Mouse (Mus musculus) layer of hippocampus, adult 11-12 months (tissue): ENCODE data around the gene Adk.

ENCODE experiments used
- DNase-seq: peaks from one replicate; pipeline ENCODE4 v3.0.0; 2022; ENCODE audit warnings: low spot score

Gene Adk

GRCm38 (mm10) chr14:21351646-21352045 is 299.3 kb downstream of the Adk start:
- DNase-seq: no peak

- no peak for DNase-seq
These were observed 303.9 kb downstream of the Adk start for GRCm38 (mm10) chr14:21356286-21356685.

- DNase-seq: no peak
These were observed 307.0 kb downstream of the Adk start for GRCm38 (mm10) chr14:21359207-21359895.

- no peak for DNase-seq
These were observed 307.6 kb downstream of the Adk start for GRCm38 (mm10) chr14:21359896-21360525.

GRCm38 (mm10) chr14:21367095-21367494 is 314.7 kb downstream of the Adk start:
- no peak for DNase-seq

- DNase-seq: no peak
These were observed 316.2 kb downstream of the Adk start for GRCm38 (mm10) chr14:21368622-21369021.

GRCm38 (mm10) chr14:21369127-21369526 is 316.8 kb downstream of the Adk start:
- DNase-seq: peak; percentile 89

GRCm38 (mm10) chr14:21371946-21372345 is 319.6 kb downstream of the Adk start:
- DNase-seq: no peak

- no peak for DNase-seq
These were observed 320.3 kb downstream of the Adk start for GRCm38 (mm10) chr14:21372689-21373088.

GRCm38 (mm10) chr14:21383701-21384428 is 331.5 kb downstream of the Adk start:
- no peak for DNase-seq

- DNase-seq: no peak
These were observed 347.1 kb downstream of the Adk start for GRCm38 (mm10) chr14:21399506-21399905.

- no peak for DNase-seq
These were observed 349.8 kb downstream of the Adk start for GRCm38 (mm10) chr14:21402157-21402601.

GRCm38 (mm10) chr14:21402621-21403405 is 350.4 kb downstream of the Adk start:
- no peak for DNase-seq

GRCm38 (mm10) chr14:21406946-21407345 is 354.6 kb downstream of the Adk start:
- DNase-seq: no peak

GRCm38 (mm10) chr14:21408846-21409245 is 356.5 kb downstream of the Adk start:
- DNase-seq: no peak

GRCm38 (mm10) chr14:21410769-21411477 is 358.5 kb downstream of the Adk start:
- DNase-seq: no peak

GRCm38 (mm10) chr14:21411524-21411923 is 359.1 kb downstream of the Adk start:
- no peak for DNase-seq

GRCm38 (mm10) chr14:21418332-21418731 is 366.0 kb downstream of the Adk start:
- no peak for DNase-seq

GRCm38 (mm10) chr14:21427369-21427768 is 375.0 kb downstream of the Adk start:
- no peak for DNase-seq

GRCm38 (mm10) chr14:21433415-21433814 is 381.0 kb downstream of the Adk start:
- DNase-seq: no peak

GRCm38 (mm10) chr14:21433995-21434394 is 381.6 kb downstream of the Adk start:
- DNase-seq: no peak

- no peak for DNase-seq
These were observed 382.3 kb downstream of the Adk start for GRCm38 (mm10) chr14:21434686-21435085.
